Mouse (Mus musculus) MEL (cell line): Measurements from ENCODE around the gene Tmem199. TPM values are rescaled to one million over a fixed set of nuclear protein-coding genes. Genes with fewer than 3 reads are reported as not detected.

Experiments
- DNase-seq: peaks from one replicate; pipeline ENCODE4 v3.0.0; 2011; ENCODE audit warnings: low read depth, low spot score
- H3K27ac ChIP-seq: 2 replicates; pipeline ENCODE4 v1.5.1; 2012; ENCODE audit warnings: low read depth, mild to moderate bottlenecking, control low read depth, low read length, moderate library complexity; ENCODE audit not compliant: control insufficient read depth
- H3K27me3 ChIP-seq, 2 experiments: fragments of 150-350 bp in 1 of 2; sonication (generic) in 1 of 2; 2 replicates each; pipeline ENCODE4 v1.6.1; 2012; ENCODE audit warnings: low read length in 2 of 2, mild to moderate bottlenecking in 2 of 2, improper control_type of control experiment in 1 of 2, moderate library complexity in 1 of 2; ENCODE audit not compliant: insufficient read depth in 2 of 2, control insufficient read depth in 1 of 2
- H3K36me3 ChIP-seq, 2 experiments: 2 replicates each; pipeline ENCODE4 v1.6.1; 2012 to 2014; ENCODE audit warnings: low read length in 2 of 2, improper control_type of control experiment in 1 of 2, inconsistent platforms in 1 of 2, mild to moderate bottlenecking in 1 of 2; ENCODE audit not compliant: insufficient read depth in 2 of 2, control insufficient read depth in 1 of 2
- H3K4me1 ChIP-seq, 2 experiments: fragments of 150-350 bp in 1 of 2; sonication (generic) in 1 of 2; 2 replicates each; pipeline ENCODE4 v1.6.1; 2012; ENCODE audit warnings: low read length in 2 of 2, improper control_type of control experiment in 1 of 2, mild to moderate bottlenecking in 1 of 2; ENCODE audit not compliant: insufficient read depth in 2 of 2, control insufficient read depth in 1 of 2
- H3K4me3 ChIP-seq, 2 experiments: fragments of 150-350 bp in 1 of 2; sonication (generic) in 1 of 2; 2 replicates each; pipeline ENCODE4 v1.5.1; 2012; ENCODE audit warnings: low read depth in 2 of 2, low read length in 2 of 2, mild to moderate bottlenecking in 2 of 2, moderate library complexity in 2 of 2, control low read depth in 1 of 2, improper control_type of control experiment in 1 of 2; ENCODE audit not compliant: control insufficient read depth in 1 of 2, insufficient read depth in 1 of 2
- H3K79me2 ChIP-seq: 2 replicates; pipeline ENCODE4 v1.6.1; 2012; ENCODE audit warnings: mild to moderate bottlenecking, low read length, moderate library complexity; ENCODE audit not compliant: control insufficient read depth, poor library complexity, insufficient read depth
- H3K9ac ChIP-seq: 2 replicates; pipeline ENCODE4 v1.6.1; 2012; ENCODE audit warnings: low read depth, mild to moderate bottlenecking, control low read depth, low read length, moderate library complexity; ENCODE audit not compliant: control insufficient read depth, poor library complexity, severe bottlenecking
- H3K9me3 ChIP-seq: fragments of 150-350 bp; sonication (generic); replicated peaks from 2 replicates; pipeline ENCODE4 v1.6.1; 2012; ENCODE audit warnings: mild to moderate bottlenecking, low read length, improper control_type of control experiment, moderate library complexity; ENCODE audit not compliant: insufficient read depth
- BHLHE40 ChIP-seq: IDR thresholded peaks from 2 replicates; pipeline ENCODE4 v1.6.1; 2012; ENCODE audit warnings: low read depth, mild to moderate bottlenecking, inconsistent platforms, low read length, improper control_type of control experiment, borderline replicate concordance
- CHD2 ChIP-seq: IDR thresholded peaks from 2 replicates; pipeline ENCODE4 v1.6.1; 2011; ENCODE audit warnings: low read length, improper control_type of control experiment
- ELF1 ChIP-seq: IDR thresholded peaks from 2 replicates; pipeline ENCODE4 v1.6.1; 2014; ENCODE audit warnings: low read depth, mild to moderate bottlenecking, inconsistent platforms, low read length, improper control_type of control experiment, moderate library complexity
- EP300 ChIP-seq, 2 experiments: IDR thresholded peaks; 2 replicates each; pipeline ENCODE4 v1.6.1; 2011; ENCODE audit warnings: improper control_type of control experiment in 2 of 2, low read length in 2 of 2, low read depth in 1 of 2, mild to moderate bottlenecking in 1 of 2
- GATA1 ChIP-seq: IDR thresholded peaks from 2 replicates; pipeline ENCODE4 v1.6.1; 2011; ENCODE audit warnings: low read depth, low read length, improper control_type of control experiment
- HCFC1 ChIP-seq: IDR thresholded peaks from 2 replicates; pipeline ENCODE4 v1.6.1; 2012; ENCODE audit warnings: low read depth, mild to moderate bottlenecking, inconsistent platforms, low read length, improper control_type of control experiment, moderate library complexity
- KAT2A ChIP-seq: conservative IDR thresholded peaks from 2 replicates; pipeline ENCODE4 v1.6.1; 2012; ENCODE audit warnings: low read depth, low read length, improper control_type of control experiment, inconsistent platforms
- MAX ChIP-seq: IDR thresholded peaks from 2 replicates; pipeline ENCODE4 v1.6.1; 2011; ENCODE audit warnings: low read length, improper control_type of control experiment
- MEF2A ChIP-seq: IDR thresholded peaks from 2 replicates; pipeline ENCODE4 v1.6.1; 2014; ENCODE audit warnings: low read depth, mild to moderate bottlenecking, inconsistent platforms, low read length, improper control_type of control experiment; ENCODE audit not compliant: poor library complexity, insufficient replicate concordance, severe bottlenecking; ENCODE audit errors: extremely low read depth
- MXI1 ChIP-seq: IDR thresholded peaks from 2 replicates; pipeline ENCODE4 v1.6.1; 2011; ENCODE audit warnings: mild to moderate bottlenecking, low read depth, low read length, improper control_type of control experiment
- MYB ChIP-seq: IDR thresholded peaks from 2 replicates; pipeline ENCODE4 v1.6.1; 2011; ENCODE audit warnings: mild to moderate bottlenecking, low read depth, low read length, improper control_type of control experiment
- NRF1 ChIP-seq: IDR thresholded peaks from 2 replicates; pipeline ENCODE4 v1.6.1; 2014; ENCODE audit warnings: low read depth, mild to moderate bottlenecking, inconsistent platforms, low read length, improper control_type of control experiment, moderate library complexity; ENCODE audit not compliant: poor library complexity, insufficient read depth, severe bottlenecking
- POLR2AphosphoS5 ChIP-seq: IDR thresholded peaks from 2 replicates; pipeline ENCODE4 v1.6.1; 2012; ENCODE audit warnings: low read depth, borderline replicate concordance, mild to moderate bottlenecking, inconsistent platforms, low read length, moderate library complexity, mixed read lengths
- RCOR1 ChIP-seq: IDR thresholded peaks from 2 replicates; pipeline ENCODE4 v1.6.1; 2012; ENCODE audit warnings: low read depth, mild to moderate bottlenecking, inconsistent platforms, low read length, improper control_type of control experiment
- SIN3A ChIP-seq: IDR thresholded peaks from 2 replicates; pipeline ENCODE4 v1.6.1; 2012; ENCODE audit warnings: low read length, improper control_type of control experiment, inconsistent platforms
- TAL1 ChIP-seq: IDR thresholded peaks from 2 replicates; pipeline ENCODE4 v1.6.1; 2012; ENCODE audit warnings: mild to moderate bottlenecking, inconsistent platforms, low read length, moderate library complexity, mixed read lengths
- USF1 ChIP-seq: IDR thresholded peaks from 2 replicates; pipeline ENCODE4 v1.6.1; 2014; ENCODE audit warnings: low read depth, mild to moderate bottlenecking, inconsistent platforms, low read length, improper control_type of control experiment, moderate library complexity
- USF2 ChIP-seq, 2 experiments: IDR thresholded peaks; 2 replicates each; pipeline ENCODE4 v1.6.1; 2011 to 2012; ENCODE audit warnings: improper control_type of control experiment in 2 of 2, low read length in 2 of 2, borderline replicate concordance in 1 of 2, inconsistent platforms in 1 of 2, low read depth in 1 of 2, mild to moderate bottlenecking in 1 of 2; ENCODE audit not compliant: insufficient read depth in 1 of 2
- ZMIZ1 ChIP-seq: IDR thresholded peaks from 2 replicates; pipeline ENCODE4 v1.6.1; 2012; ENCODE audit warnings: low read depth, mild to moderate bottlenecking, inconsistent platforms, low read length, improper control_type of control experiment, moderate library complexity
- polyA plus RNA-seq, 2 experiments: library from polyadenylated mRNA; stranded (reverse) in 1 of 2; unstranded in 1 of 2; fragments of >175 nt in 1 of 2; fragments of >200 nt in 1 of 2; gene quantifications; 2 replicates each; pipeline versions ENCODE4 v1.2.1 to v1.2.4; 2012; ENCODE audit warnings: low replicate concordance in 2 of 2, low read depth in 1 of 2; ENCODE audit not compliant: insufficient read length in 2 of 2, insufficient read depth in 1 of 2, missing spikeins in 1 of 2
- total RNA-seq: library from RNA; depleted of rRNA; stranded (reverse); fragments of 300-350 nt; gene quantifications from 2 replicates; pipeline ENCODE4 v1.2.3, GENCODE M21; 2012

Gene Tmem199
- total and polyA plus RNA-seq, 3 experiments: 36.5 to 57.1 TPM; not detected in 1

DNA sequence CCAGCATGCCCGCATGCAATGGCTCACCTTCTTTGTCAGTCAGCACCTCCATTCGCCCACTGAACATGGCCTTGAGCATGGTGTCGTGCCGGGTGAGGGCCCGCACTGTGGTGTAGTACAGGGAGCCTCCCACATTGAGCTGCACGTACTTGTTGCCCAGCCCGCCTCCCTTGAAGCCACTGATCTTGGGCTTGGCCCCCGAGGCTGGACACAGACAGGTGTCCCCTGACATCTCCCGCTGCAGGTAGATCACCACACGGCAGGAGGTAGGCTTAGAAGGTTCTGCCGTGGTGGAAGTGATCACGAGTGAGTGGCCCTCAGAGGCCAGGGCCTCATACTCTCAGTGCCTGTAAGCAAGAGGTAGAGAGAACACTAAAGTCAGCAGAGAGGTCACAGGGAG is 18.0 kb upstream of the Tmem199 start:
- H3K27me3 ChIP-seq: no peaks in the 10 kb centered on the region
- no peak overlapping the region for H3K4me3 ChIP-seq
- peaks cover 0 to 6% of the 10 kb centered on the region in 2 experiments; a peak in 3 of 4 replicates for H3K4me1 ChIP-seq
- TF ChIP-seq RCOR1 (no peak), POLR2AphosphoS5 (no peak), KAT2A (no peak), MEF2A (no peak), TAL1 (no peak), USF1 (no peak), NRF1 (no peak), GATA1 (no peak), MAX (no peak), BHLHE40 (no peak), CHD2 (no peak), MXI1 (no peak), EP300 (IDR thresholded peaks at IDR 0.05; ENCODE audit: low read depth in 1 of 2, low read length in 2 of 2) (no peak), ELF1 (no peak), MYB (no peak), USF2 (IDR thresholded peaks at IDR 0.05; ENCODE audit: borderline replicate concordance in 1 of 2, insufficient read depth in 1 of 2, low read depth in 1 of 2, low read length in 2 of 2) (no peak), HCFC1 (no peak), ZMIZ1 (no peak), SIN3A (no peak)
- no peaks in the 10 kb centered on the region for H3K9me3 ChIP-seq
- H3K27ac ChIP-seq: no peak overlapping the region
- H3K9ac ChIP-seq: no peak overlapping the region
- DNase-seq: no peak
- peaks cover 0 to 4% of the 10 kb centered on the region in 2 experiments; a peak in 2 of 4 replicates for H3K36me3 ChIP-seq
- H3K79me2 ChIP-seq: no peaks in the 10 kb centered on the region

DNA sequence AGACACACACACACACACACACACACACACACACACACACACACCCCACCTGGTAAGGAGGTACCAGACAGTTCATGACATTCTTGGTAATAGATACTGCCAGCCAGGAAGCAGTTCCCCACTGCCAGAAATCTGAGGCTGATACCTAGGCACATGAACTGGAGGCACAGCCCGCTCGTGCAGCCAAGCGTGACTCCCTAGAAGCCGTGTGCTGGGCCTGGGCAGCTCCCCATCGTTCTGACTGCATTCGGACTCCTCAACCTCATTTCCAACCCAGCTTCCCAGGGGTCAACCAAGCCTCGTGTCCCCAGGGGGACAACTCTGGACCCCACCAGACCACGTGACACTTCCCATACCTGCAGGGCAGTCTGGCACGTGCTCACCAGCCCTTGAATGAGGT is 16.7 kb upstream of the Tmem199 start:
- Histone ChIP-seq H3K9me3 (no peaks in the 10 kb centered on the region), H3K4me3 (no peak overlapping the region), H3K36me3 (no peaks in the 10 kb centered on the region; a peak in 2 of 4 replicates)
- TF ChIP-seq ELF1: no peak
- TF ChIP-seq MEF2A: no peak
- TF ChIP-seq, all 39 proteins: peak for 0
- H3K27me3 ChIP-seq: no peaks in the 10 kb centered on the region
- H3K9ac ChIP-seq: no peak overlapping the region
- DNase-seq: no peak
- H3K4me1 ChIP-seq: no peaks in the 10 kb centered on the region
- H3K27ac ChIP-seq: no peak overlapping the region
- H3K79me2 ChIP-seq: no peaks in the 10 kb centered on the region
